Mouse (Mus musculus) lung, embryonic 14.5 days (tissue): ENCODE measurements around the gene Gm7073. TPM values are rescaled to one million over a fixed set of nuclear protein-coding genes. Genes with fewer than 3 reads are reported as not detected.
A peak's percentile ranks its signal among the peaks of the same experiment; 100 is the strongest.

Experiments
- ATAC-seq: fragments of 200-750 bp; cut with Nextera tagmentation; 2 replicates; pipeline ENCODE4 v1.8.0; 2017; ENCODE audit warnings: mild to moderate bottlenecking, moderate TSS enrichment, moderate library complexity; ENCODE audit not compliant: insufficient read depth
- DNase-seq: peaks from one replicate; pipeline ENCODE4 v3.0.0-alpha.2; 2015
- H3K27ac ChIP-seq: fragments of 300-500 bp; sonication (generic); 2 replicates; pipeline ENCODE4 v1.5.1; 2014; ENCODE audit warnings: low read depth, mild to moderate bottlenecking, moderate library complexity
- H3K27me3 ChIP-seq: fragments of 300-500 bp; sonication (generic); 2 replicates; pipeline ENCODE4 v1.6.1; 2014; ENCODE audit warnings: low read length, control low read depth; ENCODE audit not compliant: insufficient read depth
- H3K36me3 ChIP-seq: fragments of 300-500 bp; sonication (generic); 2 replicates; pipeline ENCODE4 v1.6.1; 2014; ENCODE audit warnings: control low read depth; ENCODE audit not compliant: insufficient read depth
- H3K4me1 ChIP-seq: fragments of 300-500 bp; sonication (generic); 2 replicates; pipeline ENCODE4 v1.6.1; 2014; ENCODE audit warnings: antibody characterized with exemption, control low read depth; ENCODE audit not compliant: insufficient read depth
- H3K4me2 ChIP-seq: fragments of 300-500 bp; sonication (generic); 2 replicates; pipeline ENCODE4 v1.6.1; 2014; ENCODE audit warnings: mild to moderate bottlenecking
- H3K4me3 ChIP-seq: fragments of 300-500 bp; sonication (generic); 2 replicates; pipeline ENCODE4 v1.5.1; 2014; ENCODE audit warnings: low read depth, low read length
- H3K9ac ChIP-seq: fragments of 300-500 bp; sonication (generic); 2 replicates; pipeline ENCODE4 v1.6.1; 2014
- H3K9me3 ChIP-seq: fragments of 300-500 bp; sonication (generic); 2 replicates; pipeline ENCODE4 v1.6.1; 2016; ENCODE audit warnings: low read depth, low read length, control low read depth
- CTCF ChIP-seq: IDR thresholded peaks from 2 replicates; pipeline ENCODE4 v1.5.1; 2016; ENCODE audit warnings: antibody characterized with exemption, low read depth
- WGBS: fragments of 180-500 bp; shearing (Covaris S2); extraction: QIAGEN DNeasy Blood & Tissue Kit; methylation state at CpG from one replicate; pipeline ENCODE4 v1.1.7; 2014; 5-methylcytosine and 5-hydroxymethylcytosine counted together
- polyA plus RNA-seq: library from polyadenylated mRNA; unstranded; fragments of >200 nt; fragmentation: Nextera tagmentation; extraction: Ambion mirVana; gene quantifications from 2 replicates; pipeline ENCODE4 v1.2.1, GENCODE M21; 2014

Gm7073 gene
- polyA plus RNA-seq, result not detected in 2 replicates

GRCm38 (mm10) chrX:60539149-60539548 lies at the start of gene Gm7073:
Gm7073 (minus strand) TSS chrX:60539249.
- Histone ChIP-seq H3K27ac (no peak within 1 kb of the TSS), H3K9me3 (no peaks in the 10 kb centered on the region), H3K4me3 (no peak within 1 kb of the TSS), H3K9ac (no peak within 1 kb of the TSS), H3K4me2 (no peak within 1 kb of the TSS), H3K36me3 (no peaks in the 10 kb centered on the region), H3K27me3 (no peaks in the 10 kb centered on the region), H3K4me1 (no peaks in the 10 kb centered on the region)
- no peak for TF ChIP-seq CTCF
- ATAC-seq (no peak), DNase-seq (no peak)

GRCm38 (mm10) chrX:60570539-60570938 lies 31.5 kb upstream of the Gm7073 start:
- WGBS, result 5% methylated on average over 1 of the region's 1 CpGs
- Histone ChIP-seq H3K4me2 (no peak overlapping the region), H3K4me3 (no peak overlapping the region), H3K9ac (no peak overlapping the region), H3K27me3 (no peaks in the 10 kb centered on the region), H3K4me1 (no peaks in the 10 kb centered on the region), H3K9me3 (no peaks in the 10 kb centered on the region), H3K27ac (no peak overlapping the region), H3K36me3 (no peaks in the 10 kb centered on the region)
- DNase-seq (no peak), ATAC-seq (no peak)
- TF ChIP-seq CTCF, result no peak

- H3K9ac ChIP-seq, result no peak overlapping the region
- no peaks in the 10 kb centered on the region for H3K4me1 ChIP-seq
- ATAC-seq, result no peak
- H3K36me3 ChIP-seq, result no peaks in the 10 kb centered on the region
- no peak for TF ChIP-seq CTCF
- H3K27me3 ChIP-seq, result no peaks in the 10 kb centered on the region
- no peak overlapping the region for H3K27ac ChIP-seq
- DNase-seq, result no peak
- H3K4me3 ChIP-seq, result no peak overlapping the region
- no peak overlapping the region for H3K4me2 ChIP-seq
- no peaks in the 10 kb centered on the region for H3K9me3 ChIP-seq
These were observed 30.0 kb upstream of the Gm7073 start for GRCm38 (mm10) chrX:60569047-60569446.

- Histone ChIP-seq H3K27ac (no peak overlapping the region), H3K9me3 (no peaks in the 10 kb centered on the region), H3K9ac (no peak overlapping the region), H3K4me1 (no peaks in the 10 kb centered on the region), H3K36me3 (no peaks in the 10 kb centered on the region), H3K4me2 (no peak overlapping the region), H3K27me3 (no peaks in the 10 kb centered on the region), H3K4me3 (no peak overlapping the region)
- DNase-seq (no peak), ATAC-seq (no peak)
- 60% methylated on average over 4 of the region's 4 CpGs for WGBS
- TF ChIP-seq CTCF, result no peak
These were observed 16.2 kb upstream of the Gm7073 start for GRCm38 (mm10) chrX:60555242-60555641.

GRCm38 (mm10) chrX:60547444-60548304 lies 8.6 kb upstream of the Gm7073 start:
- DNase-seq (peak; percentile 72), ATAC-seq (peak; percentile 95)
- H3K27ac ChIP-seq, result no peak overlapping the region
- H3K9ac ChIP-seq, result peak overlapping the region; percentile 38
- WGBS, result 15% methylated on average over 61 of the region's 113 CpGs
- no peaks in the 10 kb centered on the region for H3K36me3 ChIP-seq
- H3K4me1 ChIP-seq, result no peaks in the 10 kb centered on the region
- peak overlapping the region; percentile 60 for H3K4me2 ChIP-seq
- peak overlapping the region; percentile 46 for H3K4me3 ChIP-seq
- no peak for TF ChIP-seq CTCF
- H3K27me3 ChIP-seq, result peaks cover 6% of the 10 kb centered on the region; the same call in 1 of the 2 replicates
- no peaks in the 10 kb centered on the region for H3K9me3 ChIP-seq

GRCm38 (mm10) chrX:60547098-60547443 lies 8.0 kb upstream of the Gm7073 start:
- peak; percentile 48; the same call in 1 of the 2 replicates for ATAC-seq
- DNase-seq, result no peak
- 17% methylated on average over 16 of the region's 16 CpGs for WGBS
- H3K9ac ChIP-seq, result peak overlapping the region; percentile 38
- TF ChIP-seq CTCF, result no peak
- H3K4me1 ChIP-seq, result no peaks in the 10 kb centered on the region
- no peaks in the 10 kb centered on the region for H3K9me3 ChIP-seq
- no peaks in the 10 kb centered on the region for H3K36me3 ChIP-seq
- H3K4me2 ChIP-seq, result peak overlapping the region; percentile 60
- H3K4me3 ChIP-seq, result peak overlapping the region; percentile 46
- H3K27ac ChIP-seq, result no peak overlapping the region
- H3K27me3 ChIP-seq, result peaks cover 6% of the 10 kb centered on the region; the same call in 1 of the 2 replicates

GRCm38 (mm10) chrX:60545906-60546305 lies 6.9 kb upstream of the Gm7073 start:
- no peaks in the 10 kb centered on the region for H3K4me1 ChIP-seq
- DNase-seq (no peak), ATAC-seq (no peak)
- H3K9me3 ChIP-seq, result no peaks in the 10 kb centered on the region
- no peak for TF ChIP-seq CTCF
- no peak overlapping the region for H3K9ac ChIP-seq
- no peak overlapping the region for H3K4me2 ChIP-seq
- H3K36me3 ChIP-seq, result no peaks in the 10 kb centered on the region
- H3K27me3 ChIP-seq, result peaks cover 6% of the 10 kb centered on the region; the same call in 1 of the 2 replicates
- no peak overlapping the region for H3K27ac ChIP-seq
- no peak overlapping the region for H3K4me3 ChIP-seq
- 44% methylated on average over 3 of the region's 3 CpGs for WGBS
